Mouse (Mus musculus) cortical plate, adult 2 months (tissue): Measurements from ENCODE around the gene Gm14137. TPM values are rescaled to one million over a fixed set of nuclear protein-coding genes. Genes with fewer than 3 reads are reported as not detected.

Source experiments
- H3K27ac ChIP-seq: fragments of 200-500 bp; 2 replicates; pipeline ENCODE4 v1.5.1; 2012; ENCODE audit warnings: low read length, control low read depth, inconsistent platforms; ENCODE audit not compliant: insufficient read depth
- H3K4me1 ChIP-seq: fragments of 200-500 bp; 2 replicates; pipeline ENCODE4 v1.6.1; 2011; ENCODE audit warnings: low read length; ENCODE audit not compliant: control insufficient read depth, insufficient read depth
- H3K4me3 ChIP-seq: fragments of 200-500 bp; 2 replicates; pipeline ENCODE4 v1.5.1; 2011; ENCODE audit warnings: mild to moderate bottlenecking, low read length, control low read depth; ENCODE audit not compliant: insufficient read depth
- CTCF ChIP-seq: fragments of 200-500 bp; IDR thresholded peaks from 2 replicates; pipeline ENCODE4 v1.5.1; 2011; ENCODE audit warnings: mild to moderate bottlenecking, control low read depth, low read length; ENCODE audit not compliant: insufficient read depth; ENCODE audit errors: extremely low read depth
- POLR2A ChIP-seq: fragments of 200-500 bp; IDR thresholded peaks from 2 replicates; pipeline ENCODE4 v1.6.1; 2011; ENCODE audit warnings: mild to moderate bottlenecking, low read length, control low read depth; ENCODE audit not compliant: insufficient read depth; ENCODE audit errors: extremely low read depth
- polyA plus RNA-seq: library from polyadenylated mRNA; depleted of rRNA; stranded (reverse); fragments of >200 nt; gene quantifications from 2 replicates; pipeline ENCODE4 v1.2.3, GENCODE M21; 2012; rRNA removed

Gm14137 gene
- polyA plus RNA-seq, 1 experiment = not detected

GRCm38 (mm10) chr2:119207961-119208343, 33.6 kb downstream of the Gm14137 start:
- no peak for TF ChIP-seq POLR2A
- no peak for TF ChIP-seq CTCF
- H3K4me3 ChIP-seq = peak overlapping the region; percentile 70
- H3K4me1 ChIP-seq = no peaks in the 10 kb centered on the region
- peak overlapping the region; percentile 68; the same call in 1 of the 2 replicates for H3K27ac ChIP-seq

- H3K4me3 ChIP-seq = peak within 1 kb of the TSS; percentile 70
- peak within 1 kb of the TSS; percentile 68 for H3K27ac ChIP-seq
- TF ChIP-seq CTCF (no peak), POLR2A (peak; percentile 74)
- H3K4me1 ChIP-seq = no peaks in the 10 kb centered on the region
These were observed 34.3 kb downstream of the Gm14137 start, which contains the start of the genes Zfyve19 and Dnajc17 for GRCm38 (mm10) chr2:119208344-119209175. Zfyve19 (plus strand) TSS chr2:119208617. Dnajc17 (minus strand) TSS chr2:119208795.

GRCm38 (mm10) chr2:119209176-119209507, 34.8 kb downstream of the Gm14137 start:
- TF ChIP-seq POLR2A = no peak
- Histone ChIP-seq H3K4me1 (no peaks in the 10 kb centered on the region), H3K27ac (no peak overlapping the region), H3K4me3 (peak overlapping the region; percentile 70)

Other genes starting within 250 kb of the Gm14137 start
- gene Chst14, start 248.0 kb upstream of the Gm14137 start, polyA plus RNA-seq = 2.8 and 3.1 TPM in 2 replicates
- gene Ccdc32, start 145.1 kb upstream of the Gm14137 start, polyA plus RNA-seq = 44.3 and 45.1 TPM in 2 replicates
- gene Rpusd2, start 139.7 kb upstream of the Gm14137 start, polyA plus RNA-seq = 4.8 and 4.9 TPM in 2 replicates
- gene Knl1, start 127.4 kb upstream of the Gm14137 start, polyA plus RNA-seq = 0.04 and 0.08 TPM in 2 replicates
- 1.4 and 1.6 TPM in 2 replicates for gene Rad51, start 61.7 kb upstream of the Gm14137 start, polyA plus RNA-seq
- gene Rmdn3, start 17.5 kb upstream of the Gm14137 start, polyA plus RNA-seq = 58.4 and 62.0 TPM in 2 replicates
- 0.96 and 1.3 TPM in 2 replicates for gene Gchfr, start 6.7 kb upstream of the Gm14137 start, polyA plus RNA-seq
- 52.9 and 68.2 TPM in 2 replicates for gene Zfyve19, start 34.1 kb downstream of the Gm14137 start, polyA plus RNA-seq
- 25.8 and 25.9 TPM in 2 replicates for gene Dnajc17, start 34.3 kb downstream of the Gm14137 start, polyA plus RNA-seq
- not detected in 2 replicates for gene Ppp1r14d, start 55.4 kb downstream of the Gm14137 start, polyA plus RNA-seq
- gene Spint1, start 62.9 kb downstream of the Gm14137 start, polyA plus RNA-seq = 1.8 and 2.6 TPM in 2 replicates
- gene Rhov, start 96.8 kb downstream of the Gm14137 start, polyA plus RNA-seq = 8.3 and 8.6 TPM in 2 replicates
- 32.2 and 33.0 TPM in 2 replicates for gene Vps18, start 114.2 kb downstream of the Gm14137 start, polyA plus RNA-seq
- gene Dll4, start 151.3 kb downstream of the Gm14137 start, polyA plus RNA-seq = 2.9 and 3.3 TPM in 2 replicates
- 7.9 and 8.3 TPM in 2 replicates for gene Chac1, start 176.7 kb downstream of the Gm14137 start, polyA plus RNA-seq